Mouse (Mus musculus) embryonic fibroblast, embryonic 13.5 days (primary cell): Measurements from ENCODE around the gene Nrip2.

Source experiments
- CTCF ChIP-seq: IDR thresholded peaks from 2 replicates; pipeline ENCODE4 v1.5.1; 2011; ENCODE audit warnings: mild to moderate bottlenecking, control low read depth, low read length, moderate library complexity, borderline replicate concordance; ENCODE audit not compliant: insufficient read depth
- POLR2A ChIP-seq: IDR thresholded peaks from 2 replicates; pipeline ENCODE4 v1.6.1; 2011; ENCODE audit warnings: low read depth, mild to moderate bottlenecking, control low read depth, low read length, moderate library complexity

- no peak for TF ChIP-seq POLR2A
- TF ChIP-seq CTCF: no peak
Measured at GRCm38 (mm10) chr6:128390683-128391082, 8.4 kb upstream of the Nrip2 start.
